Mouse (Mus musculus) cerebellum, adult 9-11 months (tissue): Measurements from ENCODE around the gene Trpm3.

ENCODE experiments used
- DNase-seq: peaks from one replicate; pipeline ENCODE4 v3.0.0; 2022

The Trpm3 gene

GRCm38 (mm10) chr19:22867456-22867855, 728.6 kb downstream of the Trpm3 start:
- no peak for DNase-seq

- DNase-seq, result no peak
Measured at GRCm38 (mm10) chr19:22869853-22870252, 731.0 kb downstream of the Trpm3 start.

- DNase-seq, result no peak
Measured at GRCm38 (mm10) chr19:22872456-22872855, 733.6 kb downstream of the Trpm3 start.

DNA sequence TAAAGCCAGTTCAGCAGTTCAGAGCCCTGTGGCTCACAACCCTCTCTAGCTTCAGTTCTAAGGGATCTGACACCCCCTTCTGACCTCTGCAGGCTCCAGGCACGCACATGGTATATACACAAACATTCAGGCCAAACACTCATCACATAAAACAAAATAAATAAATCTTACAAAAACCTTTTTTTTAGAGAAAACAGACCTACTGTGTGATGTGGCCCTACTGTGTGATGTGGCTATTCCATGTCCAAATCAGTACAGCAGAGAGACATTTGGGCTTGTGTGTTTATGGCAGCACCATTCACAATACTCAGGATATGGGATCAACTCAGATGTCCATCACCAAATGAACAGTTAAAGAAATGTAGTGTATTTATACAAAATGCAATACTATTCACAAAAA, 741.4 kb downstream of the Trpm3 start:
- DNase-seq, result no peak

DNA sequence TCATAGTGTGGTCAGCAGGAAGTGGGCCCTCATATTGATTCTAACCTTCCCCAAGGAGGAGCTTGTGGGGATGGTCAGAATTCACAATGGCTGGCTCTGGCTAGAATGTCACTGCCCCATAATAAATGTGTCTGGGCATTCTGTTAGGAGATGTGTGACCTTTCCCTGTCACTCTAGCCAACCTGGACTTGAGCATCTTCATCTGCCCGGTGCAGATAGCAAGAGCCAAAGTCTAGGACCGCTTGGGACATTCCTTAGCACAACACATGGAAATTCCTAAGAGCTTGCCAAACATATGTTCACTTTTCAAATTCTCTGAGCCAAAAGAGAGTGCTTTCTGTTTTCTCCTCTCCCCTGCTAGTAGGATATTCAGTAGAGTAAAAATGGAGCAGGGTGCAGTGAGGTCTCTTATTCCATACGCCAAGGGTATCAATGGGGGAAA, 743.8 kb downstream of the Trpm3 start:
- peak; percentile 92 for DNase-seq

DNA sequence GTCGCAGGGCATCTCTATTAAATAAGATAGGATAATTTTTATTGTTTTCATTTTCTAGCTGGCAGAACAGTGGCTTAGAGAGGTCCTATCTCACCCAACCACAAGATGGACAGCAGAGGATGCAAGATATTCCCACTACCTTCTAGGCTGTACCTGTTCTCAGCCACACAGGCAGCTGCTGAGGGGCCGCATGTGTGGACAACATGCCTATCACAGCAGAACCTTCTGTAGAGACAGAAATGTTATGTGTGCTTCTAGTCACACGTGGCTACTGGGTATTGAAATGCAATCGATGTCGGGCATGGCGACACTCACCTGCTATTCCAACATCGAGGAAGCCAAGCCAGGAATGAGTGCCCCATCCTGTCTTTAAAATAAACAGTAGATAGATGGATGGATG, 744.3 kb downstream of the Trpm3 start:
- DNase-seq, result peak; percentile 60

- DNase-seq, result peak; percentile 88
Measured at GRCm38 (mm10) chr19:22883744-22884317, 745.0 kb downstream of the Trpm3 start.

DNA sequence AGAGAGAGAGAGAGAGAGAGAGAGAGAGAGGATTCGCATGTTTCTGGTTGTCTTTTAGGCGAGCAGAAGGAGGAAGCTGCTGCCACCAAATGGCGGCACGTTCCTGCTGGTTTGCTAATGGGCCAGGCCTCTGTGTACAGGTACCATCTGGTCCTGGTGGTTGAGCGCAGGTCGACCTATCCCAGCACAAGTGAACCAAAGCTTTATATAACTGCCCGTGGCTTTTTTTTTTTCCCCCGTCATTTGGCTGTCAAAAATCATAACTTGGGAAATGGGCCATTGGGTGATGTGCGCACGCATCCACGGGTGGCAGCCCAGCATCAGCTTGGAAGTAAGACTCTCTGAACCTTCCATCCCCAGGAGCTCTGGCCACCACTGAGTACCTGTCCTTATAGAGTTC, 745.5 kb downstream of the Trpm3 start:
- peak; percentile 98 for DNase-seq

DNA sequence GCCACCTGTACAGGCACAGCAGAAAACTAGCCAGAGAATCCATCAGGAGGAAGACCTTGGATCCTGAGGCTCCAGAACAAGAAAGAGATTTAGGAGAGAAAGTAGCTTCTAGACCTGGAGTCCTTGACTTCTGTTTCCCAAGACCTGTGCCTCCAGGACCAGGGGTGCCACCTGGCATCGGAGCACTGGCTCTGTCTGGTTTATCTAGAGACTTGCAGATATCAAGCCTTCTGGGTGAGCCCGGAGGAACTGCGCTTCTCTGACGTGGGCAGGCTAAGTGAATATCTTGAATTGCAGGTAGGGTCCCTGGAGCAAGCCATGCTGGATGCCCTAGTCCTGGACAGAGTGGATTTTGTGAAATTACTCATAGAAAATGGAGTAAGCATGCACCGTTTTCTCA, 746.2 kb downstream of the Trpm3 start:
- peak; percentile 61 for DNase-seq

DNA sequence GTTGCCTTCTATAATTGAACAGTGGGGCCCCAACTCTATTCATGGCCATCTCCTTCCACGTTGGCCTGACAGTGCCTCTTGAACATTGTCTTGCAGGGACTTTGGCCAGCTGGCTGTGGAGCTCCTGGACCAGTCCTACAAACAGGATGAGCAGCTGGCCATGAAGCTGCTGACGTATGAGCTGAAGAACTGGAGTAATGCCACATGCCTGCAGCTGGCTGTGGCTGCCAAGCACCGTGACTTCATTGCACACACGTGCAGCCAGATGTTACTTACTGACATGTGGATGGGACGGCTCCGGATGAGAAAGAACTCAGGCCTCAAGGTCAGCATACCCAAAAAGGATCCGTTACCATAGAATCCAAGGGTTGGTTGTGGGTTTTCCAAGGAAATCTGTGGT, 763.0 kb downstream of the Trpm3 start:
- DNase-seq, result no peak

- DNase-seq, result no peak
Measured at GRCm38 (mm10) chr19:22902386-22902785, 763.5 kb downstream of the Trpm3 start.

GRCm38 (mm10) chr19:22905066-22905482, 766.2 kb downstream of the Trpm3 start:
- DNase-seq, result peak; percentile 89

DNA sequence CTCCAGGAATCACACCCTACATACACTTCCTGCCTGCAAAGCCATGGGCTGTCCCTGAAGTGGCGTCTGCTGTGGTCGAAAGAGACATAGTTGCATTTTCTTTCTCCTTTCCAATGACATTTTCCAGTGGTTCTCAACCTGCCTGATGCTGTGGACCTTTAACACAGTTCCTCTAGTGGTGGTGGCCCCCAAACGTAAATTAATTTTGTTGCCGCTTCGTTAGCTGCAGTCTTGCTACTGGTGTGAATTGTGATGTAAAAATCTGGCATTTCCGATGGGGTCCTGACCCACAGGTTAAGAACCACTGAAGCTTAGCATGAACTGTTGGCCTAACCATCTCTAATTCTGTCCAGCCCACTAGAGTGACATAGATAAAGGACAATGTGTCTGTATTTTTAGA, 771.8 kb downstream of the Trpm3 start:
- DNase-seq, result no peak

DNA sequence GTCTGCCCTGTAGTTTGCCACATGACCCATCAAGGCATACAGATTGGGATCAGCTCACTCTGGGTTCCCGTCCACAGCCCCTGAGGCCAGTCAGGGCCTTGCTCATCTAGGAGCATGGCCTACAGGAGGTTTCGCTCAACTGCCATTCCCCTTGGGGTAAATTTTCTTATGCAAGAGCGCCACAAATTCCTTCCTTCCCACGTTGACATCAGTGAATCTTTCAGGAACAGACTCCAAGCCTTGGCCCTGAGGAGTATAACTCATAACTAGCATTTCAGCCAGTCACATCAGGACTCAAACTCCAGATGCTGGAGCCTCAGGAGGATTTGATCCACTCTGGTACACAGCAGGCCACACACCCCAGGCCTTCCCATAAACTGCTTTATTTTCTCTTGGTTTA, 774.1 kb downstream of the Trpm3 start:
- no peak for DNase-seq

DNA sequence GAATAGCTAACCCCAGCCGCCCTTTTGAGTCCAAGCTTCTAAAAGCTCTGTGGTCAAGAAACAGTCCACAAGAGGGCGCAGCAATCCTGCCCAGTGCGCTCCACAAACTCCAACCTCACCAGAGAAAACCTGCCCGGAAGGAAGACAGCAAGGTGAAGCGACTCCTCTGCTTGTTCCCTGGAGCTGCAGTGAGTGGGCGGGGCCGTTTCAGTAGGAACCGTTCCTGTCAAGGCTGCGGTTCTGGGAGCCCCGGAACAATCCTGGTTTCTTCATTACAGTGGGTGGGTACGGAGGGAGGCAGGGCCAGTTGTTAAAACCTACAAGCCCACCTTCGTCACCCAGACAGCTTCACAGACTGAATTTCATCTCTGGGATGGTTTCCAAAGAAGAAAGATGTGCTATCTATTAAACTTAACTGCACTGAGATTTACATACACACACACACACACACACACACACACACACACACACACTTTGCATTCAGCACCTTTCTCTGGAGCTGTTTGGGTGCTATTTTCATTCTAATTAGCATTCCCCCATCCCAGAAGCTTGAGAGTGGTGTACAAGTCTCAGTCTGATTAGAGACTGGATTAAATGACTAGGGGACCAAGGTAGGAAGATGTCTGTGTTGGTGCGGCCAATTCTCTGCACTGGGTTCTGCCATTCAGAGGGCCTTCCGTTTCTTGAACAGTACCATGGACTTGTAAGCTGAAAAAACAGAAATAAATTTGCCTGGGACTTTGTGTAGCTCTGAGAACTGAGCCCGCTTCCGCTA, 777.2 kb downstream of the Trpm3 start:
- DNase-seq, result peak; percentile 93

- DNase-seq, result peak; percentile 98
Measured at GRCm38 (mm10) chr19:22916643-22917344, 777.9 kb downstream of the Trpm3 start.

- no peak for DNase-seq
Measured at GRCm38 (mm10) chr19:22917345-22917735, 778.5 kb downstream of the Trpm3 start.

DNA sequence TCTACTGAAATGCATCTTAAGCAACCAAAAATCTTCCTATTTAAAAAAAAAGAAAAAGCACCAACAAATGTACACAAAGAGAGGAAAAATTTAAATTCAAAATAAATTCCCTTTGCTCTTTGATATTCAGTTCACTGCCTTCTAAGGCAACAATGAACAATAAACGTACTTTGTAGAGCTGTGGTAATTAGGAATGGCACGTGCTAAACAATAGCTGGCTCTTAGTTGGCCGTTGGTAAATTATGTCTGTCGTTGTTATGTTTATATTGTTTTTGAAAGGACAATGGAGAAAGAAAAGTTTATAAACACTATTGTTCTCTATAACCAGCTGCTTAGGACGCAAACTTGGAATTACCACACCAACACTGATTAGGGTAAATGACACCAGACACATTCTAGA, 782.1 kb downstream of the Trpm3 start:
- no peak for DNase-seq

GRCm38 (mm10) chr19:22922871-22923670, 784.2 kb downstream of the Trpm3 start:
- DNase-seq, result no peak

DNA sequence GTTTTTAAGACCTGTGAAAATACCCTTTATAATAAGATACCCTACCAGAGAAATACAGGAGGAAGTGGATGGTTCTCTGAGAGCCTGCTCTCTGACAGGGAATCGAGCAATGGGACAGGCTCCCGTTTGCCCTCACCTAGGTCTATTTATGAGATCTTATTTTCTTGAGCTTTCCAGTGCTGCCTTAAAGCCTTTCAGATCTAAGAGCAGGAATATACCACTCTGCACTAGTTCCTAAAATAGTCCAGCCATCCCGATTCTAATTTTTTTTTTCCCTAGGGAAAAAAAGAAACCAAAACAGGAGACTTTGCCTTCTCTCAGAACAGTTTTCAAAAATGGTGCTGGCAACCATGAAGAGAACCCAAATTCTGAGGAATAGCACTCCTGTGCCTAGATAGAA, 786.4 kb downstream of the Trpm3 start:
- no peak for DNase-seq

GRCm38 (mm10) chr19:22926753-22927152, 787.9 kb downstream of the Trpm3 start:
- DNase-seq, result no peak

GRCm38 (mm10) chr19:22928366-22928765, 789.5 kb downstream of the Trpm3 start:
- DNase-seq, result no peak

DNA sequence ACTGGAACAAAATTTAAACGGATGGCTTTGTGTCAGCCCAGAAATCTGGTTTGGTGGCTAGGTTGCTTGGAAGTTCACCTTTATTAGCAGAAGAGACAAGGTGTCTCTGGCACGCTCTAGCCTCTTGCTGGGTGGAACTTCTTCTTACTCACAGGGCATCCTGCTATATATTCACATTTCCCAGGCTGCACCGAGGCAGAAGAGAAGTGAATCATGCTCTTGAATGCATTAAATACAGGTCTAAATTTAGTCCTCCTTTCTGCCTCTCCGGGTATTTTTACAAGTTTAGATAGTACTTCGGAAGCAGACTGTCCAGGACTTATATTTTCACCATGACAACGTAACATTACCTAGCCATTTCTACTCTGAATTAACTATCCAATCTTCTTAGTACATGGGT, 790.9 kb downstream of the Trpm3 start:
- DNase-seq, result no peak
